ENCODE assay signal across 19 mouse cellular contexts in genomic region chr4:149912451-149912850, GRCm38 (mm10). TPM values are rescaled to one million over a fixed set of nuclear protein-coding genes. Genes with fewer than 3 reads are reported as not detected.
DNase-seq lines count a peak whose midpoint lies in the region; ATAC-seq and TF ChIP-seq lines count a peak whose summit lies in the region.
"Had no signal": no experiment of that assay in that cellular context is flagged by ENCODE, and none has a peak within 500 bp of the region (broad histone marks: within the 10 kb centered on the region; RNA-seq: fewer than 3 reads in every experiment).

No protein-coding gene starts in this region.

- H3K36me3 ChIP-seq in neural tube, embryonic 12.5 days, result no peaks in the 10 kb centered on the region
- H3K36me3 ChIP-seq in intestine, postnatal 0 days (ENCODE audit: control insufficient read depth, insufficient read depth), result no peaks in the 10 kb centered on the region; the same call in 1 of the 2 replicates
- no peaks in the 10 kb centered on the region for H3K36me3 ChIP-seq in hindbrain, embryonic 12.5 days
- H3K36me3 ChIP-seq: heart, embryonic 12.5 days; liver, embryonic 15.5 days; midbrain, embryonic 15.5 days had no signal

- H3K4me1 ChIP-seq in neural tube, embryonic 12.5 days, result peaks cover 31% of the 10 kb centered on the region
- H3K4me1 ChIP-seq in intestine, postnatal 0 days (replicated peaks; ENCODE audit: control insufficient read depth, insufficient read depth, low read length), result peaks cover 11% of the 10 kb centered on the region
- H3K4me1 ChIP-seq in hindbrain, embryonic 12.5 days, result peaks cover 49% of the 10 kb centered on the region
- H3K4me1 ChIP-seq: liver, embryonic 15.5 days; midbrain, embryonic 15.5 days had no signal

- H3K4me3 ChIP-seq in neural tube, embryonic 12.5 days, result no peak overlapping the region
- no peak overlapping the region for H3K4me3 ChIP-seq in intestine, postnatal 0 days (ENCODE audit: low read depth, low read length)
- H3K4me3 ChIP-seq in hindbrain, embryonic 12.5 days, result no peak overlapping the region
- H3K4me3 ChIP-seq: erythroblast, embryonic 14.5 days; heart, embryonic 12.5 days; liver, embryonic 15.5 days; midbrain, embryonic 15.5 days had no signal

- no peaks in the 10 kb centered on the region for H3K27me3 ChIP-seq in neural tube, embryonic 12.5 days (replicated peaks)
- no peaks in the 10 kb centered on the region for H3K27me3 ChIP-seq in intestine, postnatal 0 days (replicated peaks; ENCODE audit: control insufficient read depth, insufficient read depth, low read length)
- H3K27me3 ChIP-seq in hindbrain, embryonic 12.5 days, result peaks cover 4% of the 10 kb centered on the region; the same call in 1 of the 2 replicates
- H3K27me3 ChIP-seq: liver, embryonic 15.5 days; midbrain, embryonic 15.5 days; Patski had no signal

- 46% methylated on average over 4 of the region's 4 CpGs for WGBS in neural tube, embryonic 12.5 days
- 70% methylated on average over 4 of the region's 4 CpGs for WGBS in intestine, postnatal 0 days
- WGBS in hindbrain, embryonic 12.5 days, result 49% methylated on average over 4 of the region's 4 CpGs

- no peak for DNase-seq in neural tube, embryonic 10.5 days (ENCODE audit: extremely low spot score, low spot score)
- DNase-seq in thymus, postnatal 14 days, result peak; percentile 75
- DNase-seq in adrenal gland, adult 18-20 months (ENCODE audit: low spot score in 2 of 2), result no peak
- DNase-seq: adrenal gland, adult 8-10 months; cerebellum, postnatal 10 days; gastrocnemius, postnatal 25 days; heart, postnatal 4 days; kidney, adult 2 months; lung, postnatal 4 days had no signal

- ATAC-seq in neural tube, embryonic 12.5 days (ENCODE audit: low FRiP score, low read depth), result no peak
- ATAC-seq in common myeloid progenitor, adult 5-6 weeks (replicated peaks; ENCODE audit: low read depth, poor library complexity, severe bottlenecking), result peak; percentile 42; the same call in 1 of the 2 replicates
- ATAC-seq in inflammation-experienced regulatory T-cells, adult 6 months, result peak; percentile 55
- no peak for ATAC-seq in intestine, postnatal 0 days
- ATAC-seq in hindbrain, embryonic 12.5 days (ENCODE audit: low FRiP score), result no peak
- ATAC-seq: midbrain, embryonic 15.5 days; Patski had no signal

- H3K9ac ChIP-seq in neural tube, embryonic 12.5 days, result 0 out of 2 replicates have a peak overlapping the region, but pooled peaks have one; percentile 13
- no peak overlapping the region for H3K9ac ChIP-seq in intestine, postnatal 0 days (ENCODE audit: low read depth, low read length)
- H3K9ac ChIP-seq in hindbrain, embryonic 12.5 days, result no peak overlapping the region
- H3K9ac ChIP-seq: heart, embryonic 12.5 days; liver, embryonic 15.5 days; midbrain, embryonic 15.5 days had no signal

- H3K4me2 ChIP-seq in neural tube, embryonic 12.5 days (replicated peaks), result no peak overlapping the region
- H3K4me2 ChIP-seq in intestine, postnatal 0 days (replicated peaks; ENCODE audit: low read depth), result no peak overlapping the region
- no peak overlapping the region for H3K4me2 ChIP-seq in hindbrain, embryonic 12.5 days (replicated peaks)
- H3K4me2 ChIP-seq: heart, embryonic 12.5 days; liver, embryonic 15.5 days; midbrain, embryonic 15.5 days had no signal

- no peaks in the 10 kb centered on the region for H3K9me3 ChIP-seq in neural tube, embryonic 12.5 days
- H3K9me3 ChIP-seq in intestine, postnatal 0 days (ENCODE audit: control insufficient read depth), result no peaks in the 10 kb centered on the region
- H3K9me3 ChIP-seq in hindbrain, embryonic 12.5 days (replicated peaks), result no peaks in the 10 kb centered on the region
- H3K9me3 ChIP-seq: heart, embryonic 12.5 days; liver, embryonic 15.5 days; midbrain, embryonic 15.5 days had no signal

- TF ChIP-seq CTCF in intestine, postnatal 0 days (IDR thresholded peaks at IDR 0.05; ENCODE audit: low read depth), result no peak

- H3K27ac ChIP-seq in neural tube, embryonic 12.5 days, result no peak overlapping the region
- H3K27ac ChIP-seq in intestine, postnatal 0 days (ENCODE audit: low read depth, low read length), result no peak overlapping the region
- H3K27ac ChIP-seq in hindbrain, embryonic 12.5 days, result no peak overlapping the region
- H3K27ac ChIP-seq: liver, embryonic 15.5 days; midbrain, embryonic 15.5 days had no signal

RNA-seq across cellular contexts. Expression of gene Spsb1, which starts 42.4 kb away (rescaled TPM):
- 17.3 and 19.1 TPM in 2 replicates for polyA plus RNA-seq in neural tube, embryonic 12.5 days (2016; fragmentation: Nextera tagmentation; extraction: Ambion mirVana)
- not detected in 2 replicates for total RNA-seq in common myeloid progenitor, adult 5-6 weeks (2017)
- polyA plus RNA-seq in inflammation-experienced regulatory T-cells, adult 6 months (2017; shearing (Covaris generic)), result 1 to 10 TPM; 1.7 to 8.9 (median 7.9) TPM
- total RNA-seq in adrenal gland, adult 18-20 months (2021), result 10 to 100 TPM; 19.5 to 22.1 TPM
- 26.4 and 26.5 TPM in 2 replicates for polyA plus RNA-seq in intestine, postnatal 0 days (2015; fragmentation: Nextera tagmentation; extraction: Ambion mirVana)
- polyA plus RNA-seq in hindbrain, embryonic 12.5 days (2016; fragmentation: Nextera tagmentation; extraction: Ambion mirVana), result 15.5 and 17.8 TPM in 2 replicates
- polyA plus RNA-seq: erythroblast, embryonic 14.5 days had no signal

Comparison
In these comparisons a context has a peak if more than half of its experiments do, and no peak if none do; other contexts are left out.
1. ATAC-seq: peak in common myeloid progenitor, adult 5-6 weeks (single experiment) and inflammation-experienced regulatory T-cells, adult 6 months (single experiment); none in neural tube, embryonic 12.5 days (single experiment), intestine, postnatal 0 days (single experiment) and hindbrain, embryonic 12.5 days (single experiment).